Mouse (Mus musculus): ENCODE results near the gene Rtn4rl1.

Rtn4rl1 gene

DNA sequence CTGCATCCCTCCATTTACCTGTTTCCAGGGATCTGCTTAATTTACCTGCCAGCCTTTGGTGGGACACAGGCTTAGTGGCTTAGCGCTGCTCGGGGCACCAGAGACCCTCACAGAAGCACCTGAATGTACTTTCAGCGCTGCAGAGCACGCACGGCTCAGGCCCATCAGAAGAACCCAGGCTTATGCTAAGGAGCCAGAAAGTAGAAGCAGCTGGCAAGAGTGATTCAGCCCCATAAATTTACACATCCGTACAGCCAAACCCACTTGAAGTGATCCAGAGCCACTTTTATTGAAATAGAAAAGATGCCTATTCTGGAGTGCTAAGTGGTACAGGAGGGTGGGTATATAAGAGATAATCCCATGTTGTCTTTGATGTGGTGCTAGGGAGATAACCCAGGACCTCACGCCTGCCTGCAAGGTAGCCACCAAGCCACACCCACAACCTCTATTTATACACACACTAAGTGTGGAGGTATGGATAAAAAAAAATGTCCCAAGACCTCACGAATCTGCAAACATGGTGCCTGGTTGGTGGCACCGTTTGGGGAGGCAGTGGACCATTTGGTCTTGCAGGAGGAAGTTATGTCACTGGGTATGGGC is 102.9 kb downstream of the Rtn4rl1 start:
- DNase-seq (ENCODE audit: low read depth, low spot score): no peak

DNA sequence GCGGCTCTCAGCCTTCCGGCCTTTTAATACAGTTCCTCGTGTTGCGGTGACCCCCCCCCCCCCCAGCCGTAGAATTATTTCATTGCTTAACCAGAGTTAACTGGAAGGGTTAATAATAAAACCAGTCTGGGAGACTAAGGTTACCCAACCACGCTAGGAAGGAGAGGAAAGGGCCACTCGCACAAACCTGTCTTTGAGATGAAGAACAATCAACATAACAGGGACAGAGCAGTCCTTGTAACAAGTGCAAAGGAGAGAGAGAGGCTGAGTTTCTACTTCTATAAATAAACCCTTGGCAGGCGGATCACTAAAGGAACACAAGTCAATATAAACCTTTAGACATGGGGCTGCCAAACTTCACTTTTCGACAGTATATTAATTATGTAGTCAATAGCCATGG is 104.0 kb downstream of the Rtn4rl1 start:
- DNase-seq (ENCODE audit: low read depth, low spot score): no peak

DNA sequence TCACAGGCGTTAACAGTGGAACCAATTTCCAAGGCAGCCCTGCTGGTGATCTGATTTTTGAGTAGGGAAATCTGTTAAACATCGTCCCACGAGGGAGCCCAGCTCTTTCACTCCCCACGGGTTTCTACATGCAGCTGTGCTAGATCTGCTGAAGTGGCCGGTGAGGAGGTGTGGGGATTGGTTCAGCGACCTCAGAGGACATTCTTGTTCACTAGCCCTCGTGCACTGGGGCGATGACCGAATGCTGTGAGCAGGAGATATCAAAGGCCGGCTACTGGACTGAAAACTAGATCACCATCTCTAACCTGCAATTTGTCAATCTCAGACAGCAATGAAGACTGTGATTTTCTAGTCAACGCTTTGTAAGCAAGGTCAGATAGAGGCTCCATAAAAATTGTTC is 104.9 kb downstream of the Rtn4rl1 start:
- no peak for DNase-seq (ENCODE audit: low read depth, low spot score)

DNA sequence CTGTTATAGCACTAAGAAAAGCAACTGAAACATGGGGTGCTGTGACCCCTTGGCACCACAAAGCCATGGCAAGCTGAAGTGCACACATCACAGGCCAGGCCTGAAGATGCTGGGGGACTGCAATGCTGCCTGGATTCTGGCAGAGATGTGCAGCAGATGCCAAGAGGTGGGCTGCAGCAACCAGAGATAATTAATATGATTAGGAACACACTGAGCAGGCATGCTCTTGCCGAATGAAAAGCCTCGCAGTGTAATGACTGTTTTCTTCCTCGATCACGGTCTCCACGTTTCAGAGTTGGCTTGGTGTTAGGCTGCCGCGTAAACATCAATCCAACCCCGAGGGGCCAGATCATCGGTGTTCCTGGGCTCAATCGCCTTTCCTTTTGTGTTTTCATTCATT is 106.2 kb downstream of the Rtn4rl1 start:
- DNase-seq (ENCODE audit: low read depth, low spot score): no peak

DNA sequence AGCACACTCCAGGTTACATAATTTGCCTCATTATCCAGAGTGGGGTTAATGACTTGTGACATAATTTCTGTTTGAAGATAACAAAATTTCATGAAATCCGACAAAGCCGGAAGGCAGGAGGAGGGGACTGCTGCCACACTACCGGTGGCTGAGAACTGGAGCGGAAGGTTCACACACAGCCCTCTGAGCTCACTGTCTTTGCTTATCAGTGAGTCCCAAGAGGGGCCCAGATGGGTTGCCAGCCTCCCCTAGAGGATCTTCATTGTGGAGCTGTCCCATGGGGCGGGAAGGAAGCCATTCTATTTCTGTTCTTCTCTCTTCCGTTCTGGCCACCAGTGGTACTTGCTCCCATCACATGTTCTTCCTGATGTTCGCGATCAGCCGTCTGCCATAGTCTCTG is 107.4 kb downstream of the Rtn4rl1 start:
- no peak for DNase-seq (ENCODE audit: low read depth, low spot score)

DNA sequence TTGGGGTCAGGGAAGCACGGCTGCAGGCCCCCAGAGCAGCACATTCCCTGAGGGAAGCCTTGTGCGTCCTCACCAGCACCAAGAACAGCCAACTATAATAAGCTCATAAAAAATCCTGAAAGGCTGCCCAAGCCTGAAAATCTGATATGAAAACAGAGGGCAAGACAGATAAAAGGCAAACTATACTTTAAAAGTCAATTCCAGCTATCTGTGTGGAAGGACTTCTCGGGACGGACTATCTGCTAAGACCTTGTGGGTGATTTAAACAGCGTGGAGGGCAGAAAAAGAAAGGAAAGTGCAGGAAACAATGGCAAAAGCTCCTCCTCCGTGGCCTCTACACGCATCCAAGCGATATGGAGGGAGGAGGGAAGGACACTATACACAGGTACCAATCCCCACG is 111.2 kb downstream of the Rtn4rl1 start:
- no peak for DNase-seq (ENCODE audit: low read depth, low spot score)

DNA sequence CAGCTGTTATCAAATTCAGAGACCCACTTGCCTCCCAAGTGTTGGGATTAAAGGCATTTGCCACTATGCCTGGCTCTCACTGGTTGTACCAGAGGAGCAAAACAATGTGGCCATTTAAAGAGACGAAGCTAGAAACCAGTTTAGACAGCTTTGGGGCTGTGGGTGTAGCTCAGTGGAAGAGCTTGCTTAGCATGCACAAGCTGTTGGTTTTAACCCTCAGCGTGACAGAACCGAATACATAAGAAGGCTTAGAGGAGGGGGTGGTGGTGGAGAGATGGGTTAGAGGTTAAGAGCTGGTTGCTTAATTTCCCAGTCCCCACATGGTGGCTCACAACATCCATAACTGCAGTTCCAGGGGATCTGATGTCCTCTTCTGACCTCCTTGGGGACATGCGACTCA is 115.1 kb downstream of the Rtn4rl1 start:
- DNase-seq (ENCODE audit: low read depth, low spot score): no peak

DNA sequence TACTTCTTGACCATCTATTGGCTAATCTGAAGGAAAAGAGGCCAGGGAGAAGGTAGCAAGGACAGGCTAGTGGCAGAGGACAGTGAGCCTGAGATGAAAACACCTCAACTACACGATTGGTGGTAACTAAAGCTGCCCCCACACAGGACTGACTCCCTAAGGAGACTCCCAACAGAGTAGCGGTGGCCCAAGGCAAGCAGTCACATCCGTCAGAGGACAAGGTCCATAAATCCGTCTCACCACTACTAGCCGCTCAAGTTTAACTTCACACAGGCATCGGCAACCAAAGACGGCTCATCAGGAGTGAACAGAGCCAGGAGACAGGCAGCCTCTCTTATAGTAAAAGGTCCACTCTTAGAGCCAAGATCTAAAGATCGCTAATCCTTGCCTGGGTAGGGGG is 117.2 kb downstream of the Rtn4rl1 start:
- no peak for DNase-seq (ENCODE audit: low read depth, low spot score)

DNA sequence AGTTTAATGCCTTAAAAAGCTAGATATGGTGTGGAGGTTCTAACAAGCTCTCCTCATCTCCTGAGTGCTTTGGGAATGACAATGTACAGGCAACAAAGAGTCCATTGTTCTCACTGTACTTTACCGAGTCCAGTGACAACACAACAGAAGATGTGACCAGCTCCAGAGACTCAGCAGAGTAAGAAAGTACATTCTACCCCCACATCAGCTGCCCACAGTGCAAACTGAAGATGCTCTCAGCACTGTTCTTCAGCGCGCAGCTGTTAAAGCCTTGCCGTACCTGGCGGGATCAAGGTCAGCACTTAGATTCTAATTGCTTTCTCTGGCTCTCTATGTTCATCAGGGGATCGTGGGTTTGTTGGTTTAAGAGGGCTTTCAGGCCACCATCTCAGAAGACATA is 118.2 kb downstream of the Rtn4rl1 start:
- DNase-seq (ENCODE audit: low read depth, low spot score): no peak

DNA sequence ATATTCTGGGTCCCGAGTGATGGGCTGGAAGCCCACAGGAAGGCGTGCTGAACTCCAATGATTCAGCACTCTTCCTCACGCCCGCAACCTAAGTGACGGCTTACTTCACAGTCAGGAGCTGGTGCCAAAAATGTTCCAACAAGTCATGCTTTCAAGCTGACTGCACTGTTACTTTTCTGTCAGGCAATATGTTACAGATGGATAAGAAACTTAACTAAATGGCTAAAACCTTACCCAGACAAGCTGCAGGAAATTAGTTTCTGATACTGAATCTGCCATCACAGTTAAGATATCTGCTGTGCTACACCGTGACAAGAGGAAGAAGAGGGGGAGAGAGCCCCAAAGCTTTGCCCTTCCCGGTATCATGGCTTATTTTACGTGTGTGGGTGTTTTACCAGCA is 120.3 kb downstream of the Rtn4rl1 start:
- DNase-seq (ENCODE audit: low read depth, low spot score): no peak
